Mouse (Mus musculus) megakaryocyte progenitor cell, adult 5-6 weeks (primary cell): ENCODE data around the gene Slc19a1. TPM values are rescaled to one million over a fixed set of nuclear protein-coding genes. Genes with fewer than 3 reads are reported as not detected.

Source experiments
- ATAC-seq: replicated peaks from 2 replicates; pipeline ENCODE4 v1.8.0; 2016; ENCODE audit warnings: mild to moderate bottlenecking, moderate TSS enrichment, inconsistent platforms; ENCODE audit not compliant: poor library complexity
- total RNA-seq, 2 experiments: library from RNA; stranded (forward) in 1 of 2; stranded (reverse) in 1 of 2; fragments of 157-497, 149-512 nt in 1 of 2; fragments of 200-1000 nt in 1 of 2; gene quantifications; 2 replicates each; pipeline versions ENCODE4 v1.2.3 to v1.2.4; 2015 to 2017

The Slc19a1 gene
- total RNA-seq, 2 experiments from 2014 or later = 22.0 to 23.8 TPM

DNA sequence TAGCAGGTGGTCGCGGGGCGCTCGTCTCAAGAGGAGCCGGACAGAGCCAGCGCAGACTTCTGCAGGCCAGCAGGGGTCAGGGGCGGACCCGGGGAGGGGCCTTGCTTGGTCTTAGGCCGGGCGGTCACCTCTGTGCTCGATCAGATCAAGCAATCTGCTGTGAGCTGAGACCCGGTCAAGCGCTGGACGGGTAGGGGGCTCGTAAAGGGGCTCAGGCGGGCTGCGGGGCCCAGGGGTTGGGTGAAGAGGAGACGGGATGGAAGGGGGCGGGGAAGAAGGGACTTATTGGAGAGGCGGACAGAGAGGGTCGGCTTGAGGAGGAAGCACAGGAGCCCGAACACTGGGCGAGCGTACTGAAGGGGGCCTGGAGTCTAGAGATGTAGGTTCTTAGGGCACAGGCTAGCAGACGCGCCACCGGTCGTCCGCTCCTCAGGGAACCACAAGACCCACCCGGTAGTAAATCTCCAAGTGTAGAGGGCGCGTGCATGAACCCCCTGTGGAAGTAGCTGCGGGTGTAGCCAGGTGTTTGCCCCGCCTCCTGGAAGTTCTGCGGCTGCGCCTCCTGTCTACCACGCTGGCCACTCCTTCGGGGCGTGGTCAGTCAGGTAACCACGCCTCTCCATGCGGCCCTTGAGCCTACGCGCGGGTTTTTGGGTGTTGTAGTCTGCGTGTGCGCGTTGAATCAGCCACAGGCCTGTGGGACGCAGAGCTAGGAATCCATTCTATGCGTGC lies 716 bp downstream of the Slc19a1 start:
- ATAC-seq = peak; percentile 87

DNA sequence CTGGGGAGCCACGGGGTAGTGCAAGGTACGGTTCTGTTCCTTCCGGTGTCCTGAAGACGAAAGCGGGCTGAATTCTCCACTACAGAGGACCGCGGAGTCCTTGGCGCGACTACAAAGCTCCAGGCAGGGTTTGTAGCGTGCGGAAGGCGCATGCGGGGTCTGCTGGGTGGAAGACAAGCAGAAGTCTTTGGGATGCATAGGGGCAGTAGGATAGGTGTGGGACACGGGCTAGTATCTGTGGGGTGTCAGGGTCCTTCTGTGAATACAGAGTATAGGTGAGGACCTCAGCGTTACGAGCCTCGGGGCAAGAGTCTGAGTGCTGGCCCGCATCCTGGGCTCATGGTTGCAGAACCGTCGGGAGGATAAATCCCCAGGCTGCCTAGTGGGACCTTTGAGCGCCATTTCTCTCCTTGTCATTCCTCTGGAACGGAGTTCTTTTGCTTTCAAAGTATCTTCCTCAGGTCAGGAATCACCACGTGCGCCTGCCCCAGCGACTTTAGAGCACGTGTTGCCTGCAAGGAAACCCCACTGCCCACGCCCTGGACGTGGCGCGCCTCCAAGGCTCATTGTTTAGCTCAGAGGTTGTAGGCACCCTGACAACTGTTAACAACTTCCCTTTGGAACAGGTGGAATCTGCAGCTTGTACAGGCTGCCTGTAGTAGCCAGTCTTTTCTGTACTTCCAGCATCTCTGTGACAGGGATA lies 1.4 kb downstream of the Slc19a1 start:
- ATAC-seq = peak; percentile 48

DNA sequence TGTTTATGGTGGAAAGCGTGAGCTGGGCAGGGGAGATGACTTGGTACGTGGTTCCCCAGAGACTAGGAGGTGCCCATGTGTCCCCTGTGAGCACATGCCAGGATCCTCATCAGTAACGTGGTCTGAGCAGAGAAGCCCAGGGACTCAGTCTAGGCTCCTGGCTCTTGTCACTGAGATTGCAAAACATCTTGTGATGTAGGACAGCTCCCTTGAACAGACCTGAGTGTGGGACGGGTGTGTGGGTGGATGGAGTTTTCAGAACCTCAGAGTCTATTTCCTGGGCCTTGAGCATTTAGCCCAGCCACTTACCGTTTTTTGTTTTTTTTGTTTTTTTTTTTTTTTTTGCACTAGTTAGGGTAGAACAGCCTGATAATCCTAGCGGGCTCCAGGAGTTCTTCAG lies 3.4 kb downstream of the Slc19a1 start:
- no peak for ATAC-seq

GRCm38 (mm10) chr10:77038579-77039174 lies 6.6 kb downstream of the Slc19a1 start:
- ATAC-seq = no peak

DNA sequence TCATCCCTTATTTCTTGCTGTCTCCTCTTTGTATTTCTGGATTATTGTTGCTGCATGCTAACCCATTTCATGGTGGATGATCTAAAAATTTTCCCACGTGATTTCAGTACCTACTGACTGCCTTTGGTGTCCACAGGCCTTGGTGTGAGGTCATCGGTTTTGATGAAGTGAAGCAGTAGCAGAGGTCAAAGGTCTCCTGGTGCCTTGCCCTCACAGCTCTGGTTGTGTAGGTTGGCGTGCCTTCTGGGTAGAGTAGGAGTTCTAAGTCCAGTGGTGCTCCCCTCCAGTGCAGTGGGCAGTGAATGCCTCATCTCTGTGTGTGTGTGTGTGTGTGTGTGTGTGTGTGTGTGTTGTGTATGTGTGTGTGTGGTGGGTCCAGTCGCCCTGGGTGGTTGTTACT lies 16.2 kb downstream of the Slc19a1 start:
- ATAC-seq = no peak

- no peak for ATAC-seq
These were observed 16.6 kb downstream of the Slc19a1 start for GRCm38 (mm10) chr10:77048606-77049005.

GRCm38 (mm10) chr10:77056768-77057167 lies 24.7 kb downstream of the Slc19a1 start:
- ATAC-seq = no peak

- peak; percentile 13; the same call in 1 of the 2 replicates for ATAC-seq
These were observed 29.4 kb downstream of the Slc19a1 start for GRCm38 (mm10) chr10:77061426-77061825.

DNA sequence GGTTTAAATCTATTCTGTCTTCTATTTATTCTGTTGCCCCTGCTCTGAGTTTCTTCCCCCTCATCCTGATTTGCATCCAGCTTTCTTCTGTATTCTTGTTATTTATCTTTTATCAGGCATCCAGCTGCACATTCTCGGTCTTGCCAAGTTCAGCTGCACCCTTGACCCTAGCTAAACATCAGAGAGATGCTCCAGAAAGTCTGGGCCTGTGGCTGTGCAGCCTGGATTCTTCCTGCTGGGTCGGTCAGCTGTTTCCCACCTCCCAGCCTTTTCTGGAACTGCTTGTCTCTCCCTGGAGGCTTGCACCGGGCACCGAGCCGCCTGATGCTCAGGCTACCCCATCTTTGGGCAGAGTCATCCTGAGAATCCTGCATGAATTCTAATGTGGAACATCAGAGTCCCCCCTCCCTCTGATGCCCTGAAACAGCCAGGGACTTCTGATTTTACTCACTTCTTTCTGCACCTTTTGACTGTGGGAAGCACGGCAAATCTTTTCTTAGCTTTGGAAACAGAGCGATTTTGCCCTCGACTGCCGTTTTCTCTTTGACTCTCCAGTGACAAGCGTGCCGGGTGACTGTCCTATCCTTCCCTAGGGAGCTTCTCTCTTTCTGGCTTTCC lies 30.5 kb downstream of the Slc19a1 start:
- ATAC-seq = no peak

- 0 out of 2 replicates have a peak, but pooled peaks have one; percentile 10 for ATAC-seq
These were observed 32.2 kb downstream of the Slc19a1 start for GRCm38 (mm10) chr10:77064239-77064638.

GRCm38 (mm10) chr10:77064659-77065058 lies 32.6 kb downstream of the Slc19a1 start:
- ATAC-seq = no peak

- peak; percentile 52; the same call in 1 of the 2 replicates for ATAC-seq
These were observed 36.4 kb downstream of the Slc19a1 start for GRCm38 (mm10) chr10:77068469-77068868.

DNA sequence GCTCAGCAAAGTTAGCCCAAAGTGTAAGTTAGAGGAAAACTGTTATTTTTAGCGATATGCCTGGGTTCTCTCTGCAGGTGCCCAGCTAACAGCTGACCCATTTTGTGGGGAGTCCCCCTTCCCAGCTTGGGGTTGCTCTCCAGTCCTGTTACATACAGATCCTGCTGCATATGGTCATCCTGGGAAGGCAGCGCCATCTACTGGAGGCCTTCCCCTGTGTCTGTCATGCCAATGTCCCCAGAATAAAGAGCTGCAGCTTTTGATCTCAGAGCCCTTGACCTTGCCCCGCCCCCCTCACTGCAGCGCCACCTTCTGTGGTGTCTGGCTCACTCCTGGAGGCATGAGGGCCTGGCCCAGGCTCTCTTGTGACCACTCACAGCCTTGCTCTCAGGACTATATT lies 38.0 kb downstream of the Slc19a1 start:
- peak; percentile 85 for ATAC-seq

DNA sequence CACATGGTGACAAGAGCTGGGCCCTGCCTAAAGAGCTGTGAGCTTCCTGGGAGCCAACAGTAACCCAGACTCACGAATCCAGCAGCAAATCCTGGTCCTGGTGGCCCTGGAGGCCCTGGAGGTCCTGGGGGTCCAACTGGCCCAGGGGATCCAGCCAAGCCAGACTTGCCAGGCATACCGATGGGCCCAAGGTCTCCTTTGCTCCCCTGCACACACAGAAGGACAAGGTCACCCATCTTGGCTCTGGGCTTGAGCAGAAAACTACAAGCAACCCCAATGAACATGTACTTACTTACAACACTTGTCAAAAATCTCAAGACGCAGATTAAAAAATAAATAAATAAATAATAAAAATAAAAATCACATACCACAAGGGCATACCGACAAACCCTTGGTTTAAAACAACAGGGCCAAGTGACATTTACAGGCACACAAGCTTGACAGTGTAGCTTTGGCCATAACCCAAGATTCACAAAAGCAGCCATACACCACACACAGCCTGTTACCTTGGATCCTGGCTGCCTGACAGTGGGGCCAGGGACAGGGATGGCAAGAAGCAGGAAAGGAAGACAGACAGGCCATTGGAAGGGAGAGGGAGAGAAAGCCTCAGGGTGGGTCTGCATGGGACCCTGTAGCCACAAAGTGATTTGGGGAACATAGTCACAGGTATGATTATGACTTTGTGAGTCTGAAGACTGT lies 42.4 kb downstream of the Slc19a1 start:
- no peak for ATAC-seq

GRCm38 (mm10) chr10:77078456-77078855 lies 46.4 kb downstream of the Slc19a1 start:
- no peak for ATAC-seq

GRCm38 (mm10) chr10:77078961-77079360 lies 46.9 kb downstream of the Slc19a1 start:
- ATAC-seq = no peak

DNA sequence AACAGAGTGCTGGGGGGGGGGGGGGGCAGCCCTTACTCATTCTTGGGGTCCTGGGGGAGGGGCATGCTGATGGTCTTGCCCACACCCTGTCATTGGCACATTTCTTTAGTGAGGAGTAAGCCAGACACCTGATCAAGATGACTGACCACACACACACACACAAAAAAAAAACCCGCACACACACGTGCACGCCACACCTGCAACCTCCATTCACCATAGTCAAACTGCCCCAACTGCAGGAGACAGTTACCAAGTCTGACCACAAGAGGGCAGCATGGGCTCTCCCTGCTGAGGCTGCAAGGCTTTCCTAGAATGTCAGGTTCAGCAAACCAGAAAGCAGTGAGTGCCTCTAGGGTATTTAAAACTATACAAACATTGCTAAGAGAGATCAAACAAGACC lies 50.4 kb downstream of the Slc19a1 start:
- ATAC-seq = peak; percentile 98

DNA sequence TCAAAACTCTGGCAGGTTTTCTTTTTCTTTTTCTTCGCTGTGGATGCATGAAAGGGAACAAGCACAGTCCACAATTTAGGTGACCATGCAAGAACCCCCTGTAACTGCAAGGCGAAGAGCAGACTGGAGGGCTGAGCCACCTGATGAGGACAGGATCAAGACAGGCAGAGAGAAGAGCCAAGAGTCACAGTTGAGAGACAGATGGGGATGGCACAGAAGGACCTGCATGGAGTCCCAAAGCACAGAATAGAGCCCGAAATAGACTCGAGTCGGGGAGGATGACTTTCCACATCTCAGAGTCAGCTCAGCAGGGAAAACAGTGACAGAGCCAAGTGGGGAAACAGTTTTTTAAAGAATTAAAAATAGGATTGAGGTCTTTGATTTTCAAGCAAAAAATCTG lies 50.9 kb downstream of the Slc19a1 start:
- ATAC-seq = no peak

DNA sequence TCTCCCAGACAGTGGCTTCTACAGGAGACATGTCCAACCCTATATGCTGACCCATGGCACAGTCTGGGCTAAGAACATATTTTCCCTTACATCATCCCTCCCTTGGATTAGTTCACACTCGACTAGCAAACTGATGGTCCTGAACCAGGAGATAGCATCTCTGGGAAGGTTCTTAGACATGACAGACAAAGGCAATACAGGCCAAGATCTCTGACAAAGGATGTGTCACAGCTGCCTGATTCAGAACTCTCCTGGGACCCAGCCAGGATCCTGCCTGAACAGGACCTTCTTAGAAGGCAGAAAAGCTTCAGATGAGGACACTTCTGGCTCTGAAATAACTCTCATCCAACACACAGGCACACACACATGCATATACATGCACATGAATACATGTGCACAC lies 52.5 kb downstream of the Slc19a1 start:
- no peak for ATAC-seq

- ATAC-seq = no peak
These were observed 57.3 kb downstream of the Slc19a1 start for GRCm38 (mm10) chr10:77089336-77089735.

- no peak for ATAC-seq
These were observed 58.0 kb downstream of the Slc19a1 start for GRCm38 (mm10) chr10:77090063-77090462.
